Mouse (Mus musculus) neural tube, embryonic 14.5 days (tissue): Measurements from ENCODE around the gene Gpr179. TPM values are rescaled to one million over a fixed set of nuclear protein-coding genes. Genes with fewer than 3 reads are reported as not detected.

Experiments used
- ATAC-seq: fragments of 200-750 bp; cut with Nextera tagmentation; 2 replicates; pipeline ENCODE4 v1.8.0; 2017; ENCODE audit warnings: low read depth, mild to moderate bottlenecking, moderate TSS enrichment, moderate library complexity
- H3K27ac ChIP-seq: fragments of 300-500 bp; sonication (generic); 2 replicates; pipeline ENCODE4 v1.5.1; 2014; ENCODE audit warnings: low read depth, mild to moderate bottlenecking, control low read depth, low read length, moderate library complexity, mixed read lengths
- H3K27me3 ChIP-seq: fragments of 300-500 bp; sonication (generic); 2 replicates; pipeline ENCODE4 v1.6.1; 2014; ENCODE audit warnings: low read length; ENCODE audit not compliant: control insufficient read depth, insufficient read depth
- H3K36me3 ChIP-seq: fragments of 300-500 bp; sonication (generic); 2 replicates; pipeline ENCODE4 v1.6.1; 2014; ENCODE audit warnings: low read length, mixed read lengths; ENCODE audit not compliant: control insufficient read depth, insufficient read depth
- H3K4me1 ChIP-seq: fragments of 300-500 bp; sonication (generic); 2 replicates; pipeline ENCODE4 v1.6.1; 2014; ENCODE audit warnings: low read length; ENCODE audit not compliant: control insufficient read depth, insufficient read depth
- H3K4me2 ChIP-seq: fragments of 300-500 bp; sonication (generic); 2 replicates; pipeline ENCODE4 v1.6.1; 2014; ENCODE audit warnings: mild to moderate bottlenecking, low read depth, low read length, control low read depth
- H3K4me3 ChIP-seq: fragments of 300-500 bp; sonication (generic); 2 replicates; pipeline ENCODE4 v1.5.1; 2014; ENCODE audit warnings: low read depth, low read length, control low read depth, mixed read lengths
- H3K9ac ChIP-seq: fragments of 300-500 bp; sonication (generic); replicated peaks from 2 replicates; pipeline ENCODE4 v1.6.1; 2014; ENCODE audit warnings: low read depth, mild to moderate bottlenecking, control low read depth, low read length, mixed read lengths
- H3K9me3 ChIP-seq: fragments of 300-500 bp; sonication (generic); 2 replicates; pipeline ENCODE4 v1.6.1; 2016; ENCODE audit warnings: low read length; ENCODE audit not compliant: control insufficient read depth
- WGBS: fragments of 180-500 bp; shearing (Covaris S2); extraction: QIAGEN DNeasy Blood & Tissue Kit; methylation state at CpG from one replicate; pipeline ENCODE4 v1.1.7; 2014; 5-methylcytosine and 5-hydroxymethylcytosine counted together
- polyA plus RNA-seq: library from polyadenylated mRNA; unstranded; fragments of >200 nt; fragmentation: Nextera tagmentation; extraction: Ambion mirVana; gene quantifications from 2 replicates; pipeline ENCODE4 v1.2.1, GENCODE M21; 2014

Gpr179 gene
- polyA plus RNA-seq, 1 experiment from 2014 or later, result 0.71 TPM

GRCm38 (mm10) chr11:97289276-97290230 is 62.3 kb downstream of the Gpr179 start:
- Histone ChIP-seq H3K4me3 (no peak overlapping the region), H3K9ac (no peak overlapping the region), H3K4me2 (no peak overlapping the region), H3K27me3 (no peaks in the 10 kb centered on the region), H3K27ac (no peak overlapping the region), H3K9me3 (no peaks in the 10 kb centered on the region), H3K4me1 (no peaks in the 10 kb centered on the region), H3K36me3 (no peaks in the 10 kb centered on the region)
- WGBS, result 56% methylated on average over 12 of the region's 12 CpGs
- no peak for ATAC-seq

- ATAC-seq, result no peak
- no peak overlapping the region for H3K27ac ChIP-seq
- no peaks in the 10 kb centered on the region for H3K27me3 ChIP-seq
- no peak overlapping the region for H3K4me2 ChIP-seq
- no peak overlapping the region for H3K9ac ChIP-seq
- no peak overlapping the region for H3K4me3 ChIP-seq
- H3K36me3 ChIP-seq, result no peaks in the 10 kb centered on the region
- H3K9me3 ChIP-seq, result no peaks in the 10 kb centered on the region
- no peaks in the 10 kb centered on the region for H3K4me1 ChIP-seq
Measured at GRCm38 (mm10) chr11:97287643-97288042, 64.2 kb downstream of the Gpr179 start.

- no peaks in the 10 kb centered on the region for H3K4me1 ChIP-seq
- no peak for ATAC-seq
- no peak overlapping the region for H3K27ac ChIP-seq
- H3K27me3 ChIP-seq, result no peaks in the 10 kb centered on the region
- H3K4me3 ChIP-seq, result no peak overlapping the region
- no peak overlapping the region for H3K9ac ChIP-seq
- H3K4me2 ChIP-seq, result no peak overlapping the region
- no peaks in the 10 kb centered on the region for H3K9me3 ChIP-seq
- 50% methylated on average over 6 of the region's 6 CpGs for WGBS
- H3K36me3 ChIP-seq, result no peaks in the 10 kb centered on the region
Measured at GRCm38 (mm10) chr11:97286973-97287372, 64.9 kb downstream of the Gpr179 start.

- Histone ChIP-seq H3K4me3 (no peak overlapping the region), H3K27me3 (no peaks in the 10 kb centered on the region), H3K27ac (no peak overlapping the region; the same call in 1 of the 2 replicates), H3K9ac (no peak overlapping the region), H3K9me3 (no peaks in the 10 kb centered on the region), H3K4me2 (no peak overlapping the region), H3K36me3 (no peaks in the 10 kb centered on the region), H3K4me1 (no peaks in the 10 kb centered on the region)
- ATAC-seq, result no peak
- 85% methylated on average over 9 of the region's 9 CpGs for WGBS
Measured at GRCm38 (mm10) chr11:97285852-97286775, 65.8 kb downstream of the Gpr179 start.

DNA sequence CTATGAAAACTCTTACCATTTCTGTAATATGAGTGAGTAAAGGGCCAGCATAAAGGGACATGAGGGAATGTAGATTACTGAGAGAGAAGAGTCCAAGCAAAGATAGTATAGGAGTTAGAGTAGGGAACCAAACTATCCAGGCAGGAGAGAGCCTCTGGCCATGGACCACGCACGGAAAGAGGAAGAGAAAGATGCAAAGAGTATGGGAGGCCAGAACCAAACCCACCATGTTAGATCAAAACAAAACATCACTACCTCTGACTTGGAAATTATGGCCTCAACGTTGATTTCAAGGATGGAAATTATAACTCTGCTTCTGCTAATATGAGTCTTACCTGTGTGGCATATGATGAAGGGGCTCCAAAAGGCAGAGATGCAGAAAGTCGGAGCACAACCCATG is 67.0 kb downstream of the Gpr179 start:
- Histone ChIP-seq H3K27ac (no peak overlapping the region), H3K36me3 (no peaks in the 10 kb centered on the region), H3K9ac (no peak overlapping the region), H3K9me3 (no peaks in the 10 kb centered on the region), H3K4me2 (no peak overlapping the region), H3K4me1 (no peaks in the 10 kb centered on the region), H3K27me3 (no peaks in the 10 kb centered on the region), H3K4me3 (no peak overlapping the region)
- ATAC-seq, result no peak
- 81% methylated on average over 4 of the region's 4 CpGs for WGBS

DNA sequence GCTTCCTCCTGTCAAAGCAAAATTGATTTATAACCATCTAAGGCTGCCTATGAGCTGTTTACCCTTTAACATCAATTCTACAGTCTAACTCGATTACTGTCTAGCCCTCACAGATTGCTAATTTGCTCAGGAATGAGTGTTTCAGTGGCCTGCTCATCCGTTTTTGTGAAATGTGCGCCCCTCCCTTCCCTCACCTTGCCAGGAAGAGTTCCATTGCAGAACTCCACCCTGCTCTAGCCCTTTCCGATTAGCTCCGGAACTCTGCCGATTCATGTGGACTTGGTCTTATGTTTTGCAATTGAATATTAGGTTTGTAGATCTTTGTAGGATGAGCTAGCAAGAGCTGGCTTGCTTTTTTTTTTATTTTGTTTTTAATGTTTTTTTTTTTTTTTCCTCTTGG is 69.7 kb downstream of the Gpr179 start:
- no peak for ATAC-seq
- 89% methylated on average over 6 of the region's 6 CpGs for WGBS

More for the DNA sequence above, 69.7 kb downstream of the Gpr179 start:
- H3K27ac ChIP-seq, result no peak overlapping the region
- peaks cover 10% of the 10 kb centered on the region for H3K4me1 ChIP-seq
- no peak overlapping the region for H3K4me2 ChIP-seq
- H3K36me3 ChIP-seq, result no peaks in the 10 kb centered on the region
- H3K4me3 ChIP-seq, result no peak overlapping the region
- H3K27me3 ChIP-seq, result no peaks in the 10 kb centered on the region
- no peaks in the 10 kb centered on the region for H3K9me3 ChIP-seq
- no peak overlapping the region for H3K9ac ChIP-seq

Other genes starting within 250 kb of the Gpr179 start
- 0.14 and 0.21 TPM in 2 replicates for gene Tbx21, start 236.7 kb downstream of the Gpr179 start, polyA plus RNA-seq
- gene Tbkbp1, start 200.6 kb downstream of the Gpr179 start, polyA plus RNA-seq, result 8.4 and 9.0 TPM in 2 replicates
- gene Kpnb1, start 164.2 kb downstream of the Gpr179 start, polyA plus RNA-seq, result 32.1 and 38.0 TPM in 2 replicates
- gene Npepps, start 71.4 kb downstream of the Gpr179 start, polyA plus RNA-seq, result 137 and 157 TPM in 2 replicates
- 43.9 and 44.0 TPM in 2 replicates for gene Mrpl45, start 36.4 kb downstream of the Gpr179 start, polyA plus RNA-seq
- gene Socs7, start 10.5 kb upstream of the Gpr179 start, polyA plus RNA-seq, result 6.3 and 6.7 TPM in 2 replicates
- 9.2 and 9.6 TPM in 2 replicates for gene Arhgap23, start 63.5 kb upstream of the Gpr179 start, polyA plus RNA-seq
- 0.26 and 0.33 TPM in 2 replicates for gene 4933428G20Rik, start 148.3 kb upstream of the Gpr179 start, polyA plus RNA-seq
- gene Srcin1, start 224.1 kb upstream of the Gpr179 start, polyA plus RNA-seq, result 7.6 and 8.1 TPM in 2 replicates